Mouse (Mus musculus) liver, postnatal 0 days (tissue): ENCODE measurements around the gene Ankrd13a. TPM values are rescaled to one million over a fixed set of nuclear protein-coding genes. Genes with fewer than 3 reads are reported as not detected.

Experiments used
- ATAC-seq: fragments of 200-750 bp; cut with Nextera tagmentation; 2 replicates; pipeline ENCODE4 v1.8.0; 2017; ENCODE audit warnings: mild to moderate bottlenecking, moderate library complexity
- DNase-seq: peaks from one replicate; pipeline ENCODE4 v3.0.0-alpha.2; 2016
- H3K27ac ChIP-seq: fragments of 300-500 bp; sonication (generic); 2 replicates; pipeline ENCODE4 v1.5.1; 2014; ENCODE audit warnings: antibody characterized with exemption, moderate library complexity, mild to moderate bottlenecking, low read depth
- H3K27me3 ChIP-seq: fragments of 300-500 bp; sonication (generic); 2 replicates; pipeline ENCODE4 v1.6.1; 2014; ENCODE audit warnings: low read length, control low read depth, mixed read lengths; ENCODE audit not compliant: insufficient read depth
- H3K36me3 ChIP-seq: fragments of 300-500 bp; sonication (generic); replicated peaks from 2 replicates; pipeline ENCODE4 v1.6.1; 2014; ENCODE audit warnings: mild to moderate bottlenecking, control low read depth, low read length, moderate library complexity, mixed read lengths; ENCODE audit not compliant: insufficient read depth
- H3K4me1 ChIP-seq: fragments of 300-500 bp; sonication (generic); 2 replicates; pipeline ENCODE4 v1.6.1; 2014; ENCODE audit warnings: antibody characterized with exemption, mild to moderate bottlenecking, control low read depth; ENCODE audit not compliant: insufficient read depth
- H3K4me2 ChIP-seq: fragments of 300-500 bp; sonication (generic); 2 replicates; pipeline ENCODE4 v1.6.1; 2014; ENCODE audit warnings: low read depth, mild to moderate bottlenecking, low read length, moderate library complexity, mixed read lengths
- H3K4me3 ChIP-seq: fragments of 300-500 bp; sonication (generic); 2 replicates; pipeline ENCODE4 v1.5.1; 2014; ENCODE audit warnings: low read depth, low read length
- H3K9ac ChIP-seq: fragments of 300-500 bp; sonication (generic); replicated peaks from 2 replicates; pipeline ENCODE4 v1.6.1; 2014; ENCODE audit warnings: mild to moderate bottlenecking, moderate library complexity
- H3K9me3 ChIP-seq: fragments of 300-500 bp; sonication (generic); 2 replicates; pipeline ENCODE4 v1.6.1; 2016; ENCODE audit warnings: mild to moderate bottlenecking, control low read depth, low read length, mixed read lengths
- CTCF ChIP-seq: sonication (generic); IDR thresholded peaks from 2 replicates; pipeline ENCODE4 v1.5.1; 2016; ENCODE audit warnings: antibody characterized with exemption, low read depth
- EP300 ChIP-seq: IDR thresholded peaks from 2 replicates; pipeline ENCODE4 v1.6.1; 2016; ENCODE audit warnings: antibody characterized with exemption, low read depth, mild to moderate bottlenecking
- WGBS: fragments of 180-500 bp; shearing (Covaris S2); extraction: QIAGEN DNeasy Blood & Tissue Kit; methylation state at CpG from one replicate; pipeline ENCODE4 v1.1.7; 2014; ENCODE audit not compliant: insufficient replicate concordance; 5-methylcytosine and 5-hydroxymethylcytosine counted together
- polyA plus RNA-seq: library from polyadenylated mRNA; unstranded; fragments of >200 nt; fragmentation: Nextera tagmentation; extraction: Ambion mirVana; gene quantifications from 2 replicates; pipeline ENCODE4 v1.2.1, GENCODE M21; 2015

Gene Ankrd13a
- polyA plus RNA-seq, 1 experiment from 2014 or later = 26.7 TPM

- Histone ChIP-seq H3K36me3 (peaks cover 72% of the 10 kb centered on the region), H3K9ac (no peak overlapping the region), H3K27ac (no peak overlapping the region), H3K9me3 (no peaks in the 10 kb centered on the region), H3K4me2 (no peak overlapping the region), H3K4me1 (peaks cover 10% of the 10 kb centered on the region; the same call in 1 of the 2 replicates), H3K27me3 (no peaks in the 10 kb centered on the region), H3K4me3 (no peak overlapping the region)
- DNase-seq (no peak), ATAC-seq (no peak)
- WGBS = 66% methylated on average over 11 of the region's 11 CpGs
- no peak for TF ChIP-seq CTCF
- no peak for TF ChIP-seq EP300
These were observed 25.4 kb downstream of the Ankrd13a start for GRCm38 (mm10) chr5:114799848-114800247.

GRCm38 (mm10) chr5:114801049-114801448 is 26.6 kb downstream of the Ankrd13a start:
- Histone ChIP-seq H3K4me2 (no peak overlapping the region), H3K36me3 (peaks cover 76% of the 10 kb centered on the region), H3K9me3 (no peaks in the 10 kb centered on the region), H3K4me3 (no peak overlapping the region), H3K4me1 (0 out of 2 replicates have a peak, but pooled peaks cover 8% of the 10 kb centered on the region), H3K27me3 (no peaks in the 10 kb centered on the region), H3K27ac (no peak overlapping the region), H3K9ac (no peak overlapping the region)
- WGBS = 37% methylated on average over 8 of the region's 8 CpGs
- DNase-seq (peak; percentile 74), ATAC-seq (peak; percentile 54)
- TF ChIP-seq EP300 (no peak), CTCF (no peak)

GRCm38 (mm10) chr5:114801841-114802240 is 27.4 kb downstream of the Ankrd13a start:
- Histone ChIP-seq H3K27ac (no peak overlapping the region), H3K4me2 (no peak overlapping the region), H3K4me3 (no peak overlapping the region), H3K27me3 (no peaks in the 10 kb centered on the region), H3K4me1 (peaks cover 9% of the 10 kb centered on the region; the same call in 1 of the 2 replicates), H3K9ac (no peak overlapping the region), H3K9me3 (no peaks in the 10 kb centered on the region), H3K36me3 (peaks cover 71% of the 10 kb centered on the region)
- WGBS = 97% methylated on average over 6 of the region's 6 CpGs
- TF ChIP-seq EP300 = no peak
- no peak for TF ChIP-seq CTCF
- DNase-seq (no peak), ATAC-seq (no peak)

- ATAC-seq = no peak
These were observed 28.8 kb downstream of the Ankrd13a start for GRCm38 (mm10) chr5:114803231-114803630.

GRCm38 (mm10) chr5:114804335-114804734 is 29.9 kb downstream of the Ankrd13a start:
- Histone ChIP-seq H3K27ac (no peak overlapping the region), H3K9me3 (no peaks in the 10 kb centered on the region), H3K4me1 (peaks cover 16% of the 10 kb centered on the region), H3K27me3 (no peaks in the 10 kb centered on the region), H3K36me3 (peaks cover 56% of the 10 kb centered on the region), H3K4me2 (no peak overlapping the region), H3K4me3 (no peak overlapping the region), H3K9ac (no peak overlapping the region)
- DNase-seq (no peak), ATAC-seq (no peak)
- WGBS = 89% methylated on average over 13 of the region's 13 CpGs
- no peak for TF ChIP-seq CTCF
- TF ChIP-seq EP300 = no peak

More at GRCm38 (mm10) chr5:114803231-114803630, 28.8 kb downstream of the Ankrd13a start:
- H3K4me3 ChIP-seq = no peak overlapping the region
- WGBS = 87% methylated on average over 13 of the region's 13 CpGs
- no peaks in the 10 kb centered on the region for H3K9me3 ChIP-seq
- DNase-seq = no peak
- TF ChIP-seq CTCF (no peak), EP300 (no peak)
- no peaks in the 10 kb centered on the region for H3K27me3 ChIP-seq
- peaks cover 65% of the 10 kb centered on the region for H3K36me3 ChIP-seq
- no peak overlapping the region for H3K27ac ChIP-seq
- H3K4me2 ChIP-seq = no peak overlapping the region
- H3K4me1 ChIP-seq = peaks cover 16% of the 10 kb centered on the region
- H3K9ac ChIP-seq = no peak overlapping the region

GRCm38 (mm10) chr5:114804958-114805357 is 30.5 kb downstream of the Ankrd13a start:
- Histone ChIP-seq H3K9me3 (no peaks in the 10 kb centered on the region), H3K4me2 (no peak overlapping the region), H3K9ac (no peak overlapping the region), H3K27ac (peak overlapping the region; percentile 44; the same call in 1 of the 2 replicates), H3K4me1 (peaks cover 16% of the 10 kb centered on the region), H3K27me3 (no peaks in the 10 kb centered on the region), H3K36me3 (peaks cover 52% of the 10 kb centered on the region), H3K4me3 (no peak overlapping the region)
- TF ChIP-seq EP300 = no peak
- TF ChIP-seq CTCF = peak; percentile 62
- WGBS = 63% methylated on average over 3 of the region's 3 CpGs
- no peak for ATAC-seq
- peak; percentile 50 for DNase-seq
